Mouse (Mus musculus) forebrain, embryonic 14.5 days (tissue): ENCODE results near the gene Dppa1. TPM values are rescaled to one million over a fixed set of nuclear protein-coding genes. Genes with fewer than 3 reads are reported as not detected.
A peak's percentile ranks its signal among the peaks of the same experiment; 100 is the strongest.
"Not testable (repeated sequence)": the region's sequence is repeated elsewhere in the genome, so short reads cannot be mapped to it uniquely, and the experiment has no call there.

Experiments used
- ATAC-seq: fragments of 200-750 bp; cut with Nextera tagmentation; 2 replicates; pipeline ENCODE4 v1.8.0; 2017; ENCODE audit warnings: mild to moderate bottlenecking, moderate library complexity
- DNase-seq: peaks from one replicate; pipeline ENCODE4 v3.0.0-alpha.2; 2015; ENCODE audit warnings: low spot score
- H3K27ac ChIP-seq: fragments of 300-500 bp; sonication (generic); 2 replicates; pipeline ENCODE4 v1.5.1; 2014; ENCODE audit warnings: low read depth, mild to moderate bottlenecking, control low read depth, low read length, moderate library complexity
- H3K27me3 ChIP-seq: fragments of 300-500 bp; sonication (generic); replicated peaks from 2 replicates; pipeline ENCODE4 v1.6.1; 2014; ENCODE audit warnings: low read length, control low read depth, mixed read lengths; ENCODE audit not compliant: control insufficient read depth, insufficient read depth
- H3K36me3 ChIP-seq: fragments of 300-500 bp; sonication (generic); 2 replicates; pipeline ENCODE4 v1.6.1; 2014; ENCODE audit warnings: low read length, control low read depth; ENCODE audit not compliant: control insufficient read depth, insufficient read depth
- H3K4me1 ChIP-seq: fragments of 300-500 bp; sonication (generic); 2 replicates; pipeline ENCODE4 v1.6.1; 2014; ENCODE audit warnings: antibody characterized with exemption, low read length, control low read depth; ENCODE audit not compliant: control insufficient read depth, insufficient read depth
- H3K4me2 ChIP-seq: fragments of 300-500 bp; sonication (generic); 2 replicates; pipeline ENCODE4 v1.6.1; 2014; ENCODE audit warnings: mild to moderate bottlenecking, control low read depth, low read length
- H3K4me3 ChIP-seq: fragments of 300-500 bp; sonication (generic); 2 replicates; pipeline ENCODE4 v1.5.1; 2014; ENCODE audit warnings: low read depth, low read length, control low read depth
- H3K9ac ChIP-seq: fragments of 300-500 bp; sonication (generic); 2 replicates; pipeline ENCODE4 v1.6.1; 2014; ENCODE audit warnings: mild to moderate bottlenecking, low read length, control low read depth, moderate library complexity
- H3K9me3 ChIP-seq: fragments of 300-500 bp; sonication (generic); replicated peaks from 2 replicates; pipeline ENCODE4 v1.6.1; 2016; ENCODE audit warnings: low read length, control low read depth, mixed read lengths; ENCODE audit not compliant: control insufficient read depth
- WGBS: fragments of 180-500 bp; shearing (Covaris S2); extraction: QIAGEN DNeasy Blood & Tissue Kit; methylation state at CpG from one replicate; pipeline ENCODE4 v1.1.7; 2014; 5-methylcytosine and 5-hydroxymethylcytosine counted together
- polyA plus RNA-seq: library from polyadenylated mRNA; unstranded; fragments of >200 nt; fragmentation: Nextera tagmentation; extraction: Ambion mirVana; gene quantifications from 2 replicates; pipeline ENCODE4 v1.2.1, GENCODE M21; 2014

The Dppa1 gene
- not detected in 2 replicates for polyA plus RNA-seq

GRCm38 (mm10) chr11:46629211-46629795, at the start of gene Dppa1:
Gene Dppa1 (minus strand): TSS chr11:46629261.
- Histone ChIP-seq H3K4me2 (no peak within 1 kb of the TSS), H3K36me3 (no peaks in the 10 kb centered on the region), H3K9ac (no peak within 1 kb of the TSS), H3K4me3 (no peak within 1 kb of the TSS), H3K27me3 (no peaks in the 10 kb centered on the region), H3K9me3 (no peaks in the 10 kb centered on the region), H3K27ac (no peak within 1 kb of the TSS), H3K4me1 (no peaks in the 10 kb centered on the region)
- no peak for DNase-seq
- 87% methylated on average over 2 of the region's 2 CpGs for WGBS
- no peak for ATAC-seq

GRCm38 (mm10) chr11:46667938-46668337, 38.9 kb upstream of the Dppa1 start:
- H3K4me1 ChIP-seq, result no peaks in the 10 kb centered on the region
- H3K9me3 ChIP-seq, result no peaks in the 10 kb centered on the region
- no peak for ATAC-seq
- no peak overlapping the region for H3K4me3 ChIP-seq
- no peaks in the 10 kb centered on the region for H3K27me3 ChIP-seq
- 74% methylated on average over 2 of the region's 2 CpGs for WGBS
- H3K27ac ChIP-seq, result no peak overlapping the region
- no peaks in the 10 kb centered on the region for H3K36me3 ChIP-seq
- H3K9ac ChIP-seq, result no peak overlapping the region
- DNase-seq, result no peak
- H3K4me2 ChIP-seq, result no peak overlapping the region

GRCm38 (mm10) chr11:46667105-46667504, 38.0 kb upstream of the Dppa1 start:
- H3K36me3 ChIP-seq, result no peaks in the 10 kb centered on the region
- H3K4me1 ChIP-seq, result no peaks in the 10 kb centered on the region
- no peak for ATAC-seq
- H3K4me3 ChIP-seq, result no peak overlapping the region
- WGBS, result 89% methylated on average over 3 of the region's 3 CpGs
- H3K9me3 ChIP-seq, result no peaks in the 10 kb centered on the region
- no peak overlapping the region for H3K9ac ChIP-seq
- no peaks in the 10 kb centered on the region for H3K27me3 ChIP-seq
- DNase-seq, result no peak
- no peak overlapping the region for H3K27ac ChIP-seq
- H3K4me2 ChIP-seq, result no peak overlapping the region

GRCm38 (mm10) chr11:46665599-46666522, 36.8 kb upstream of the Dppa1 start:
- Histone ChIP-seq H3K4me2 (no peak overlapping the region), H3K9ac (no peak overlapping the region), H3K36me3 (no peaks in the 10 kb centered on the region), H3K27ac (no peak overlapping the region), H3K4me1 (no peaks in the 10 kb centered on the region), H3K4me3 (no peak overlapping the region), H3K9me3 (no peaks in the 10 kb centered on the region), H3K27me3 (no peaks in the 10 kb centered on the region)
- DNase-seq (peak; percentile 73), ATAC-seq (peak; percentile 63)
- WGBS, result 72% methylated on average over 6 of the region's 6 CpGs

- H3K36me3 ChIP-seq, result no peaks in the 10 kb centered on the region
- H3K4me1 ChIP-seq, result no peaks in the 10 kb centered on the region
- H3K27me3 ChIP-seq, result no peaks in the 10 kb centered on the region
- WGBS, result 31% methylated on average over 4 of the region's 4 CpGs
- H3K4me3 ChIP-seq, result no peak overlapping the region
- no peak overlapping the region for H3K27ac ChIP-seq
- H3K4me2 ChIP-seq, result no peak overlapping the region
- no peak overlapping the region for H3K9ac ChIP-seq
- H3K9me3 ChIP-seq, result no peaks in the 10 kb centered on the region
- ATAC-seq (no peak), DNase-seq (no peak)
Measured at GRCm38 (mm10) chr11:46663215-46663614, 34.2 kb upstream of the Dppa1 start.

GRCm38 (mm10) chr11:46652476-46652875, 23.4 kb upstream of the Dppa1 start:
- H3K9me3 ChIP-seq, result no peaks in the 10 kb centered on the region
- H3K9ac ChIP-seq, result no peak overlapping the region
- H3K27me3 ChIP-seq, result no peaks in the 10 kb centered on the region
- H3K4me3 ChIP-seq, result no peak overlapping the region
- ATAC-seq (no peak), DNase-seq (no peak)
- no peaks in the 10 kb centered on the region for H3K4me1 ChIP-seq
- no peak overlapping the region for H3K27ac ChIP-seq
- no peaks in the 10 kb centered on the region for H3K36me3 ChIP-seq
- no peak overlapping the region for H3K4me2 ChIP-seq
- WGBS, result 86% methylated on average over 3 of the region's 3 CpGs

- H3K27me3 ChIP-seq, H3K27ac ChIP-seq, H3K4me1 ChIP-seq, H3K9ac ChIP-seq, H3K9me3 ChIP-seq, H3K36me3 ChIP-seq, H3K4me3 ChIP-seq, ATAC-seq, H3K4me2 ChIP-seq, DNase-seq: not testable (repeated sequence)
- WGBS, result 46% methylated on average over 3 of the region's 3 CpGs
Measured at GRCm38 (mm10) chr11:46649655-46650054, 20.6 kb upstream of the Dppa1 start.

GRCm38 (mm10) chr11:46644824-46645223, 15.8 kb upstream of the Dppa1 start:
- Histone ChIP-seq H3K9me3 (no peaks in the 10 kb centered on the region), H3K4me3 (no peak overlapping the region), H3K27ac (no peak overlapping the region), H3K9ac (no peak overlapping the region), H3K36me3 (no peaks in the 10 kb centered on the region), H3K4me2 (no peak overlapping the region), H3K27me3 (no peaks in the 10 kb centered on the region), H3K4me1 (no peaks in the 10 kb centered on the region)
- DNase-seq, result no peak
- 89% methylated on average over 1 of the region's 1 CpGs for WGBS
- no peak; the same call in 1 of the 2 replicates for ATAC-seq

GRCm38 (mm10) chr11:46636568-46636967, 7.5 kb upstream of the Dppa1 start:
- Histone ChIP-seq H3K4me3 (no peak overlapping the region), H3K4me1 (no peaks in the 10 kb centered on the region), H3K9me3 (no peaks in the 10 kb centered on the region), H3K9ac (no peak overlapping the region), H3K4me2 (no peak overlapping the region), H3K36me3 (no peaks in the 10 kb centered on the region), H3K27ac (no peak overlapping the region), H3K27me3 (no peaks in the 10 kb centered on the region)
- DNase-seq (no peak), ATAC-seq (no peak)
- 81% methylated on average over 3 of the region's 3 CpGs for WGBS
